Mouse (Mus musculus) liver, adult (tissue): Measurements from ENCODE around the gene Tdrd9.

Experiments used
- GATA4 ChIP-seq: IDR thresholded peaks from 2 replicates; pipeline ENCODE4 v1.6.1; 2014; ENCODE audit warnings: mild to moderate bottlenecking, low read length; ENCODE audit not compliant: insufficient replicate concordance

Tdrd9 gene

DNA sequence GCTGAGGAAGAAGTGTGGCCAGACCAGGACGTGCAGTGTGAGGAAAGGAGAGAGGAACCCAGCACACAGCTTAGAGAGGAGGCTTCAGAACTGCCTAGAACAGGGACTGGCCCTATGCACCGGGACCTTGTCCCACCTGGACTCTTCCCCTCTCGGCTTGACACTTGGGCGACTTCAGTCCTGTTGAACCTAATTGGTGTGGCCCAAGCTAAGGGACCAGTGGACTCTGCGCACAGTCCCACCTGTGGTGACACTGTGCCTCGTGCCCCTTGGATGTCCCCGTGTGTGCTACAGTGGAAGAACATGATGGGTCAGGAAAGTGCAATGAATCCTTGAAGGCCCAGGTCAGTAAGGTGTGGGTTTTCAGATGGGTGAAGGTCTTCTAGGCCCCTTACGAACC, 136.3 kb downstream of the Tdrd9 start:
- no peak for TF ChIP-seq GATA4

- TF ChIP-seq GATA4, result no peak
Measured at GRCm38 (mm10) chr12:112108696-112109445, 137.5 kb downstream of the Tdrd9 start.

- no peak for TF ChIP-seq GATA4
Measured at GRCm38 (mm10) chr12:112109701-112110100, 138.3 kb downstream of the Tdrd9 start.

GRCm38 (mm10) chr12:112111323-112111722, 140.0 kb downstream of the Tdrd9 start:
- TF ChIP-seq GATA4, result no peak

DNA sequence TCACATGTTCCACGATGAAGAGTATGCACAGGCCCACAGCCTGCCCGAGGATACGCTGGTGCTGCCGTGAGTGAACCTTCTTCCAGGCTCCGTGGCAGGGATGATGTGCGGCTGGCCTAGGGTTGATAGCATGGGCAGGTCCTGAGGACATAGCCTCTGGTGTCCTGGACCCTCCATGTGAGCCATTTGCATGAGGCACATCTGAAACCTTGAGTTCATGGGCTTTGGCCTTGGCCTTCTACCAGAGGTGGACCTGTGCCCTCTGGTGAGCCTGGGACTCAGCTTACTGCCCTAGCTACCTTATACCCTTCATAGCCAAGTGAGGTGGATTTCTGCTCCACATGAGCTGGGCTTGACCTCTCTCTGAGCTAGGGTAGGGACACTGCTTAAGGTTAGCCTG, 140.9 kb downstream of the Tdrd9 start:
- TF ChIP-seq GATA4, result no peak

GRCm38 (mm10) chr12:112112686-112113396, 141.5 kb downstream of the Tdrd9 start:
- no peak for TF ChIP-seq GATA4

GRCm38 (mm10) chr12:112113710-112114109, 142.4 kb downstream of the Tdrd9 start:
- no peak for TF ChIP-seq GATA4

- no peak for TF ChIP-seq GATA4
Measured at GRCm38 (mm10) chr12:112117006-112117405, 145.6 kb downstream of the Tdrd9 start.

GRCm38 (mm10) chr12:112117649-112118048, 146.3 kb downstream of the Tdrd9 start:
- TF ChIP-seq GATA4, result no peak
